Mouse (Mus musculus) forebrain, embryonic 13.5 days (tissue): ENCODE measurements at regions not wholly inside any gene's neighbourhood (a gene's known extent, or its start where the extent isn't known, plus 50 kb on each side); places are given as distances from the start of the nearest gene placed in this dataset.
A peak's percentile ranks its signal among the peaks of the same experiment; 100 is the strongest.

Experiments
- ATAC-seq: fragments of 200-750 bp; cut with Nextera tagmentation; 2 replicates; pipeline ENCODE4 v1.8.0; 2017
- H3K27ac ChIP-seq: fragments of 300-500 bp; sonication (generic); 2 replicates; pipeline ENCODE4 v1.5.1; 2015; ENCODE audit warnings: inconsistent platforms, mild to moderate bottlenecking, moderate library complexity
- H3K27me3 ChIP-seq: fragments of 300-500 bp; sonication (generic); 2 replicates; pipeline ENCODE4 v1.6.1; 2015; ENCODE audit warnings: mild to moderate bottlenecking, inconsistent platforms
- H3K36me3 ChIP-seq: fragments of 300-500 bp; sonication (generic); 2 replicates; pipeline ENCODE4 v1.6.1; 2015; ENCODE audit warnings: mild to moderate bottlenecking, inconsistent platforms; ENCODE audit not compliant: poor library complexity, severe bottlenecking
- H3K4me1 ChIP-seq: fragments of 300-500 bp; sonication (generic); 2 replicates; pipeline ENCODE4 v1.6.1; 2015; ENCODE audit warnings: inconsistent platforms
- H3K4me2 ChIP-seq: fragments of 300-500 bp; sonication (generic); 2 replicates; pipeline ENCODE4 v1.6.1; 2015; ENCODE audit warnings: inconsistent platforms, mild to moderate bottlenecking, moderate library complexity
- H3K4me3 ChIP-seq: fragments of 300-500 bp; sonication (generic); 2 replicates; pipeline ENCODE4 v1.5.1; 2015; ENCODE audit warnings: mild to moderate bottlenecking, inconsistent platforms
- H3K9ac ChIP-seq: fragments of 300-500 bp; sonication (generic); 2 replicates; pipeline ENCODE4 v1.6.1; 2015; ENCODE audit warnings: mild to moderate bottlenecking, inconsistent platforms
- H3K9me3 ChIP-seq: fragments of 300-500 bp; sonication (generic); replicated peaks from 2 replicates; pipeline ENCODE4 v1.6.1; 2016; ENCODE audit warnings: inconsistent platforms
- WGBS: fragments of 180-500 bp; shearing (Covaris S2); methylation state at CpG from one replicate; pipeline ENCODE4 v1.1.7; 2015; 5-methylcytosine and 5-hydroxymethylcytosine counted together

DNA sequence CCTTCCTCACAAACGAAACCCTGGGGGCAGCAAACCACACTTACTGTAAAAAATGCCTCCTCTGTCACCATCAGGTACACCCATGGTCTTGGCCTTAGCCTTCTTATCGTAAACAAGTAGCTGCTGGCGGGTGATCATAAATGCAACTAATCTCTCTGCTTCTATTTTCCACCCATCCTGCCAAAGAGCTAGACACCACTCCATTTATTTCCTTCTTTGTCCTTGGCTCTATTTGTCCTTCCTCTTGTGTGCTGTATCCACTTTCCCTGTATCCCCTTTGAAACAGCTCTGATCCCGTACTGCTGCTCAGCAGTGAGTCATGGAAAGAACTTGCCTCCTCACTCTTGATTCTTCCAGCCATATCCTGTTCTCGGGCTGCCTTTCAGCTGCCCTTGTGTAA lies 108.3 kb upstream of the Kcnq5 start:
- Histone ChIP-seq H3K9me3 (no peaks in the 10 kb centered on the region), H3K27ac (no peak overlapping the region), H3K4me2 (no peak overlapping the region), H3K9ac (no peak overlapping the region), H3K36me3 (no peaks in the 10 kb centered on the region), H3K27me3 (no peaks in the 10 kb centered on the region), H3K4me1 (no peaks in the 10 kb centered on the region), H3K4me3 (no peak overlapping the region)
- peak; percentile 54; the same call in 1 of the 2 replicates for ATAC-seq
- WGBS = 59% methylated on average over 5 of the region's 5 CpGs
